Mouse (Mus musculus) limb, embryonic 12.5 days (tissue): ENCODE results near the gene Arid3a. TPM values are rescaled to one million over a fixed set of nuclear protein-coding genes. Genes with fewer than 3 reads are reported as not detected.

Experiments
- ATAC-seq: fragments of 200-750 bp; cut with Nextera tagmentation; 2 replicates; pipeline ENCODE4 v1.8.0; 2017; ENCODE audit warnings: low read depth, moderate TSS enrichment; ENCODE audit not compliant: insufficient number of reproducible peaks, insufficient read depth, low FRiP score, low TSS enrichment
- H3K27ac ChIP-seq: fragments of 300-500 bp; sonication (generic); 2 replicates; pipeline ENCODE4 v1.5.1; 2016; ENCODE audit warnings: mild to moderate bottlenecking, moderate library complexity
- H3K27me3 ChIP-seq: fragments of 300-500 bp; sonication (generic); 2 replicates; pipeline ENCODE4 v1.6.1; 2016; ENCODE audit warnings: mild to moderate bottlenecking, moderate library complexity
- H3K36me3 ChIP-seq: fragments of 300-500 bp; sonication (generic); 2 replicates; pipeline ENCODE4 v1.6.1; 2016; ENCODE audit warnings: mild to moderate bottlenecking, moderate library complexity
- H3K4me1 ChIP-seq: fragments of 300-500 bp; sonication (generic); replicated peaks from 2 replicates; pipeline ENCODE4 v1.6.1; 2016
- H3K4me2 ChIP-seq: fragments of 300-500 bp; sonication (generic); 2 replicates; pipeline ENCODE4 v1.6.1; 2016; ENCODE audit warnings: mild to moderate bottlenecking, moderate library complexity
- H3K4me3 ChIP-seq: fragments of 300-500 bp; sonication (generic); replicated peaks from 2 replicates; pipeline ENCODE4 v1.5.1; 2016; ENCODE audit warnings: mild to moderate bottlenecking
- H3K9ac ChIP-seq: fragments of 300-500 bp; sonication (generic); replicated peaks from 2 replicates; pipeline ENCODE4 v1.6.1; 2016; ENCODE audit warnings: mild to moderate bottlenecking, moderate library complexity
- H3K9me3 ChIP-seq: fragments of 300-500 bp; sonication (generic); 2 replicates; pipeline ENCODE4 v1.6.1; 2016; ENCODE audit warnings: mild to moderate bottlenecking, moderate library complexity
- WGBS: fragments of 180-500 bp; shearing (Covaris S2); methylation state at CpG from one replicate; pipeline ENCODE4 v1.1.7; 2016; 5-methylcytosine and 5-hydroxymethylcytosine counted together
- polyA plus RNA-seq: library from polyadenylated mRNA; unstranded; fragments of >200 nt; fragmentation: Nextera tagmentation; extraction: Ambion mirVana; gene quantifications from 2 replicates; pipeline ENCODE4 v1.2.1, GENCODE M21; 2016

Gene Arid3a
- polyA plus RNA-seq, 1 experiment from 2014 or later, result 8.6 TPM

DNA sequence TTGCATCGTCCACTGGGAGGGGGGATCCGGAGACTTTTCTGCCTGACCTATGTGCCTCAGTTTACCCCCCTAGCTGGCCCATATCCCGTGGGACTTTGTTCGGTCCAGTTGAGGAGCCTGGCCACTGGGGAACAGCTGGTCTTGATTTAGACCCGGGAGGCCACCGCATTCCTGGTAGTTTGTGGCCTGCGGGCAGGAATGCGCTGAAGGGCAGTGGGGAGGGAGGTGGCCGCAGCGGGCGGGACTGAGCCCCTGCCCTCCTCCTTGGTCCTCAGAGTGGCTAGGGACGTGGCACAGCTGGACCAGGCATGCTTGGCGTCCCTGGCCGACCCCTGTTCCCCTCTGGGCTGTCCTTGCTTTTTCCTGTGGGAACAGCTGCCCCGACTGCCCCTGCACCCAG, 63.0 kb downstream of the Arid3a start:
- ATAC-seq, result no peak
- Histone ChIP-seq H3K36me3 (peaks cover 42% of the 10 kb centered on the region), H3K9ac (peak overlapping the region; percentile 78), H3K4me1 (peaks cover 43% of the 10 kb centered on the region), H3K9me3 (0 out of 2 replicates have a peak, but pooled peaks cover 12% of the 10 kb centered on the region), H3K4me2 (peak overlapping the region; percentile 94), H3K27ac (peak overlapping the region; percentile 90), H3K27me3 (0 out of 2 replicates have a peak, but pooled peaks cover 3% of the 10 kb centered on the region), H3K4me3 (peak overlapping the region; percentile 76)
- 4% methylated on average over 15 of the region's 15 CpGs for WGBS

DNA sequence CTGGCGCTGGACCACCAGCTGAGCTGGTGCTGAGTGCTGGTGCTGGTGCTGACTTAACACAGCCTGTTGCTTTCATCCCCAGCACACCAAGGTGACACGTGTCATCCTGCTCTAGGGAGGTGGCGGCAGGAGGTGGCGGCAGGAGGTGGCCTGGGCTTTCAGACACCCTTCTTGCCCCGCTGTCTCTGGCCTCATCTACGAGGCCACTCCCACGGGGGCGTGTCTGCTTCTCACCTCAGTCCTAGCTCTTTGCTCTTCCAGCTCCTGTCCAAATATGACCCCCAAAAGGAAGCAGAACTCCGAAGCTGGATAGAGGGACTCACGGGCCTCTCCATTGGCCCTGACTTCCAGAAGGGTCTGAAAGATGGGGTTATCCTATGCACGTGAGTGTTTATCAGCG, 64.3 kb downstream of the Arid3a start:
- Histone ChIP-seq H3K4me3 (no peak overlapping the region), H3K4me2 (0 out of 2 replicates have a peak overlapping the region, but pooled peaks have one; percentile 8)

GRCm38 (mm10) chr10:79991548-79991947, 64.7 kb downstream of the Arid3a start:
- 84% methylated on average over 6 of the region's 6 CpGs for WGBS

More for the DNA sequence above, 64.3 kb downstream of the Arid3a start:
- H3K4me1 ChIP-seq, result peaks cover 40% of the 10 kb centered on the region
- H3K27ac ChIP-seq, result no peak overlapping the region
- no peak overlapping the region for H3K9ac ChIP-seq
- H3K9me3 ChIP-seq, result 0 out of 2 replicates have a peak, but pooled peaks cover 12% of the 10 kb centered on the region
- ATAC-seq, result no peak
- 0 out of 2 replicates have a peak, but pooled peaks cover 3% of the 10 kb centered on the region for H3K27me3 ChIP-seq
- 67% methylated on average over 12 of the region's 12 CpGs for WGBS
- peaks cover 44% of the 10 kb centered on the region for H3K36me3 ChIP-seq

DNA sequence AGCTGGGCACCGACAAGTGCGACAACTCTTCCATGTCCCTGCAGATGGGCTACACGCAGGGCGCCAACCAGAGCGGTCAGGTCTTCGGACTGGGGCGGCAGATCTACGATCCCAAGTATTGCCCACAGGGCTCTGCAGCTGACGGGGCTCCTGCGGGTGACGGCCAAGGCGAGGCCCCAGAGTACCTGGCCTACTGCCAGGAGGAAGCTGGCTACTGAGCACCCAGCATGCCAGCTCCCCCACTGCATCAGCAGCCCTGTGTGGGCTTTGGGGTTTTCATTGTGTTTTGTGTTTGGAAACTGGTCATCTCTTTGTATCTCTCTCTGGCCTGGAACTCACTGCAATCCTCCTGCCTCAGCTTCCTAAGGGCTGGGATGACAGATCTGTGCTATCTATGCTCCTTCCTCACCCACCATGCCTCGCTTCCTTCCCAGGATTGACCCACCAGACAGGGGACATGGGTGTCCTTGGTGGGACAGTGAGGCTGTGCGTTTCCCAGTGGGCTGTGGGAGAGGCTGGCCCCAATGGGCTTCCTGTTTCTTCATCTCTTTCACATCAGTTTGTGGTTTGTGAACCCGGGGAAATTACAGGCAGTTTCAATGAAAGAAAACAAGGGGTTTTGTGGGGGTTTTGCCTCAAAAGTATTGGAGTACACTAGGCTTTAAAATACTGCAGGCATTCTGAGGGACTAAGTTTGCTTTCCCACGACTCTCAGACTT, 67.7 kb downstream of the Arid3a start:
- H3K4me1 ChIP-seq, result peaks cover 23% of the 10 kb centered on the region
- no peak overlapping the region for H3K27ac ChIP-seq
- ATAC-seq, result no peak
- no peak overlapping the region for H3K9ac ChIP-seq
- H3K27me3 ChIP-seq, result peaks cover 20% of the 10 kb centered on the region
- H3K4me3 ChIP-seq, result no peak overlapping the region
- H3K4me2 ChIP-seq, result no peak overlapping the region
- 91% methylated on average over 16 of the region's 16 CpGs for WGBS
- H3K36me3 ChIP-seq, result peaks cover 44% of the 10 kb centered on the region
- 0 out of 2 replicates have a peak, but pooled peaks cover 12% of the 10 kb centered on the region for H3K9me3 ChIP-seq

More at GRCm38 (mm10) chr10:79991548-79991947, 64.7 kb downstream of the Arid3a start:
- ATAC-seq, result no peak
- Histone ChIP-seq H3K27ac (no peak overlapping the region), H3K4me3 (no peak overlapping the region), H3K36me3 (peaks cover 44% of the 10 kb centered on the region), H3K4me2 (no peak overlapping the region), H3K9me3 (0 out of 2 replicates have a peak, but pooled peaks cover 12% of the 10 kb centered on the region), H3K9ac (no peak overlapping the region), H3K27me3 (0 out of 2 replicates have a peak, but pooled peaks cover 3% of the 10 kb centered on the region), H3K4me1 (peaks cover 35% of the 10 kb centered on the region)

- WGBS, result 75% methylated on average over 1 of the region's 1 CpGs
- Histone ChIP-seq H3K9me3 (0 out of 2 replicates have a peak, but pooled peaks cover 12% of the 10 kb centered on the region), H3K4me3 (no peak overlapping the region), H3K4me2 (peak overlapping the region; percentile 88; the same call in 1 of the 2 replicates), H3K4me1 (peaks cover 15% of the 10 kb centered on the region), H3K9ac (no peak overlapping the region), H3K27me3 (peaks cover 29% of the 10 kb centered on the region), H3K36me3 (peaks cover 44% of the 10 kb centered on the region), H3K27ac (no peak overlapping the region)
- no peak for ATAC-seq
Observed at GRCm38 (mm10) chr10:79995636-79996035, 68.8 kb downstream of the Arid3a start.

GRCm38 (mm10) chr10:79996272-79997033, 69.6 kb downstream of the Arid3a start, which contains the start of gene Abca7:
Gene Abca7, plus strand, starts transcription at chr10:79996494.
- H3K27ac ChIP-seq, result peak within 1 kb of the TSS; percentile 47
- peak within 1 kb of the TSS; percentile 49 for H3K4me3 ChIP-seq
- WGBS, result under 1% methylated on average over 34 of the region's 34 CpGs
- peak within 1 kb of the TSS; percentile 88 for H3K4me2 ChIP-seq
- H3K9me3 ChIP-seq, result 0 out of 2 replicates have a peak, but pooled peaks cover 4% of the 10 kb centered on the region
- ATAC-seq, result peak; percentile 81
- H3K4me1 ChIP-seq, result peaks cover 15% of the 10 kb centered on the region
- H3K9ac ChIP-seq, result peak within 1 kb of the TSS; percentile 56
- H3K36me3 ChIP-seq, result peaks cover 35% of the 10 kb centered on the region
- peaks cover 37% of the 10 kb centered on the region for H3K27me3 ChIP-seq

GRCm38 (mm10) chr10:79997034-79997760, 70.4 kb downstream of the Arid3a start:
- 0 out of 2 replicates have a peak overlapping the region, but pooled peaks have one; percentile 56 for H3K9ac ChIP-seq
- H3K9me3 ChIP-seq, result no peaks in the 10 kb centered on the region
- H3K36me3 ChIP-seq, result peaks cover 28% of the 10 kb centered on the region
- peaks cover 44% of the 10 kb centered on the region for H3K27me3 ChIP-seq
- H3K4me2 ChIP-seq, result peak overlapping the region; percentile 88
- peaks cover 15% of the 10 kb centered on the region for H3K4me1 ChIP-seq
- WGBS, result 1% methylated on average over 35 of the region's 35 CpGs
- peak overlapping the region; percentile 49 for H3K4me3 ChIP-seq
- peak; percentile 56 for ATAC-seq
- H3K27ac ChIP-seq, result peak overlapping the region; percentile 47; the same call in 1 of the 2 replicates

DNA sequence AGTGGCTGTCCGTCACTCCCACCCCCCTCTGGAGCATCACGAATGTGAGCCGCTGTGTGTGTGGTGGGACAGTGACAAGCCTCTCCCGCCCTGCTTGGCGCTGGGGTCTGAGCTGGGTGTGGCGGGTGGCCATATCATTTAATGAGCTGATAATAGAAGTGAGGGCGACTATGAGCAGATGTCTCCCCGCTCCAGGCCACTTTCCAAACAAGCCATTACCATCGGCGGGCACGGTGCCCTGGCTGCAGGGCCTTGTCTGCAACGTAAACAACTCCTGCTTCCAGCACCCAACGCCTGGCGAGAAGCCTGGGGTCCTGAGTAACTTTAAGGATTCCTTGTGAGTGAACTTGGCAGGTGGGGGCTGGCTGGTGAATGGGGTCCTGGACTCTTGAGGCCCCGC, 71.0 kb downstream of the Arid3a start:
- peaks cover 22% of the 10 kb centered on the region for H3K36me3 ChIP-seq
- ATAC-seq, result no peak
- H3K4me3 ChIP-seq, result peak overlapping the region; percentile 49
- peaks cover 17% of the 10 kb centered on the region for H3K4me1 ChIP-seq
- H3K4me2 ChIP-seq, result peak overlapping the region; percentile 88
- H3K27ac ChIP-seq, result no peak overlapping the region
- peaks cover 51% of the 10 kb centered on the region for H3K27me3 ChIP-seq
- H3K9me3 ChIP-seq, result no peaks in the 10 kb centered on the region
- WGBS, result 6% methylated on average over 15 of the region's 15 CpGs
- peak overlapping the region; percentile 47; the same call in 1 of the 2 replicates for H3K9ac ChIP-seq

DNA sequence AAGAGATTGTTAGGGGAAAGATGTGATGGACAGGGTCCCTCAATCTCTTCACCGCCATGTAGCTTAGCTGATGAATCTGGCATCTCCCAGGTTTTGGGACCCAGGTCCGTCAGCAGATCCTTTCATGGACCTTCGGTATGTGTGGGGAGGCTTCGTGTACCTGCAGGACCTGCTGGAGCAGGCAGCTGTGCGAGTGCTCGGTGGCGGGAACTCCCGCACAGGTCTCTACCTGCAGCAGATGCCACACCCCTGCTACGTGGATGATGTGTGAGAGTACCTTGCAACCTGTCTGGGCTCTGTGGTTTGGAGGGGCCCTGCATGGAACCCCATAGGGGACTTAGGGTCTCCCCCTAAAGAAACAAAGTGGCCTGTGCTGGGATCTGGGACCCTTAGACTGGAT, 75.1 kb downstream of the Arid3a start:
- no peak overlapping the region for H3K4me3 ChIP-seq

GRCm38 (mm10) chr10:80002829-80003228, 76.0 kb downstream of the Arid3a start:
- H3K9ac ChIP-seq, result no peak overlapping the region
- no peak overlapping the region for H3K4me3 ChIP-seq
- H3K4me1 ChIP-seq, result peaks cover 13% of the 10 kb centered on the region
- no peaks in the 10 kb centered on the region for H3K9me3 ChIP-seq
- no peaks in the 10 kb centered on the region for H3K36me3 ChIP-seq
- 27% methylated on average over 21 of the region's 21 CpGs for WGBS
- H3K27me3 ChIP-seq, result peaks cover 64% of the 10 kb centered on the region
- no peak for ATAC-seq
- no peak overlapping the region for H3K27ac ChIP-seq
- no peak overlapping the region for H3K4me2 ChIP-seq

More for the DNA sequence above, 75.1 kb downstream of the Arid3a start:
- Histone ChIP-seq H3K4me2 (no peak overlapping the region), H3K27me3 (peaks cover 67% of the 10 kb centered on the region), H3K9me3 (no peaks in the 10 kb centered on the region), H3K27ac (no peak overlapping the region), H3K9ac (no peak overlapping the region), H3K36me3 (no peaks in the 10 kb centered on the region), H3K4me1 (peaks cover 20% of the 10 kb centered on the region)
- ATAC-seq, result no peak
- 75% methylated on average over 9 of the region's 9 CpGs for WGBS
